Mouse (Mus musculus) spleen, adult 2 months (tissue): ENCODE data around the gene Naaa.

Source experiments
- CTCF ChIP-seq: fragments of 200-500 bp; IDR thresholded peaks from 2 replicates; pipeline ENCODE4 v1.5.1; 2011; ENCODE audit warnings: mild to moderate bottlenecking, inconsistent platforms; ENCODE audit not compliant: insufficient read depth, insufficient read length, insufficient replicate concordance; ENCODE audit errors: extremely low read depth
- POLR2A ChIP-seq: fragments of 200-500 bp; IDR thresholded peaks from 2 replicates; pipeline ENCODE4 v1.6.1; 2011; ENCODE audit warnings: low read depth, low read length, inconsistent platforms

DNA sequence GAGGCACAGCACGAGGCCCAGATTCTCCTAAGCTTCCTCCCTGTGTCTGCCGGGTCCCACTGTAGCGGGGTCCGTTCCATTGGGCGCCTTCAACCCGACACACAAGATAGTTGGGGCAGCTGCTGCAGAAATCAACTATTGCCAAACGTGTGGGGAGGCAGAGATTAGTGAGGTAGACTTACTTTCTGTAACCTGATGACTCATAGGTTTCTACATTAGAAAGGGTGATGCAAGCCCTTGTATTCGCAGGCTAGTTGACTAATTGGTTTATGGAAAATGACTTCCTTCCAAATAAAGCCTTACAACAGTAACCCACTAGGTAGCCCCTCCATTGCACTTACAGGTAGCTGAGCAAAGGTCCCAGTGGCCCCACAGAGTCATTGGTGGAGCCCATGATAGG lies 15.3 kb downstream of the Naaa start:
- TF ChIP-seq POLR2A (no peak), CTCF (no peak)
